Mouse (Mus musculus) liver, postnatal 0 days (tissue): ENCODE measurements around the gene Aldh6a1.

Source experiments
- CTCF ChIP-seq: sonication (generic); IDR thresholded peaks from 2 replicates; pipeline ENCODE4 v1.5.1; 2016; ENCODE audit warnings: antibody characterized with exemption, low read depth
- EP300 ChIP-seq: IDR thresholded peaks from 2 replicates; pipeline ENCODE4 v1.6.1; 2016; ENCODE audit warnings: antibody characterized with exemption, low read depth, mild to moderate bottlenecking

DNA sequence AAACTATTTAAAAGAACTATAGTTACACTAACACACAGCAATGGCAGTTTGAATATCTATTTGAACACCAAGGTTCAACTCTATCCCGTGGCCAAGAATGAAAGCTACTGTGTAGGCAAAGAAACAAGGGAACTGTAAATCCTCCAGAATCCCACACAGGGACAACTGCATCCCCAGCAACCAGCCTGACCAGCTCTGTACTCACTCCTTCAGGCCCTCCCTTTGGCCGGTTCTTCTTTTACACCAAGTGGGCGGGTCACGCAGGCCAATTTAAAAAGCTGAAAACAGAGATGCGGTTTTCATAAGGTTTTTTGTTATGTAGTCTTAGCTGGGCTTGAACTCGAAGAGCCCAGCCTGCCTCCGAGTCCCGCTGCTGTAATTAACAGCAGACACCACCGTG lies 51.7 kb downstream of the Aldh6a1 start:
- TF ChIP-seq CTCF: no peak
- TF ChIP-seq EP300: no peak
